Mouse (Mus musculus) embryo, embryonic 10.5 days (tissue): ENCODE data around the gene Atp5g2.

Experiments used
- DNase-seq: peaks from one replicate; pipeline ENCODE4 v3.0.0-alpha.2; 2015; ENCODE audit warnings: low spot score

The Atp5g2 gene

DNA sequence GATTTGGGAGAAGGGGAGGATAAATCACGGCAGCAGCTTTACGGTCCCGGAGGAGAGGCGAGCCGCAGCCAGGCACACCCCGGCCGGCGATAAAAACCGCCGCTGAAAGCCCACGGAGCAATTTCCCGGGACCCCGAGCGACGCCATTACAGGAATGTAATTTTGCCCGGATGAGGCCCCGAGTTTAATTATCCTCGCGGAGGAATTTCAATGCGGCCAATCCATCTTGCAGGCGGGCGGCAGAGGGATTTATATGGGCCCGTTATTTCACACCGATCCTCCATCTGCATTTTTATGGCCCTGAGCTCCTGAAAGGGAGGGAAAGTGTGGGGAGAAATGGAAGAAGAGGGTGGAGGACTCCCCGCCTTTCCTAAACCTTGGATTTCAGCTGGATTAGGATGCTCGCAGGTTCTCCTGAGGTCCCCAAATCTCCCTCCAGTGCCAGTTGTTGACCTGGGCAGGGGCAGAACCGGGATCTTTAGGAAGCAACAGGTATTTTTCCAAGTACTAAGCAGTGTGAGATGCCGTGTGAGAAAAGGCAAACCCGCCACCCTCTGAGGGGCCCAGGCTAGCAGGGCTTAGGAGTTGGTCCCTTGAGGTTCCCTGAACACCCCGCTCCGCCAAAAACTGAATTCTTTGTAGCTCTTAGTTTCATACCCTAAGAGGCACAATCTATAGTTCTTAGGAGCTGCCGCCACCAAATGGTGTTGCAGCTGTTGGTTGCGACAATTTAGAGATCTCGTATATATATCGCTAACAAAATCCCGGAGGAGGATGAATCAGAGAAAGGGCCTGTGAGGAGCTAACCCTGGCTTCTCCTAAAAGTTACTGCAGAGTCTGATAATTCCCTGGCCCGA, at the start of gene Atp5g2:
Gene Atp5g2, minus strand, starts transcription at position 138 of the 857 bp plus-strand sequence.
- DNase-seq: peak; percentile 76

DNA sequence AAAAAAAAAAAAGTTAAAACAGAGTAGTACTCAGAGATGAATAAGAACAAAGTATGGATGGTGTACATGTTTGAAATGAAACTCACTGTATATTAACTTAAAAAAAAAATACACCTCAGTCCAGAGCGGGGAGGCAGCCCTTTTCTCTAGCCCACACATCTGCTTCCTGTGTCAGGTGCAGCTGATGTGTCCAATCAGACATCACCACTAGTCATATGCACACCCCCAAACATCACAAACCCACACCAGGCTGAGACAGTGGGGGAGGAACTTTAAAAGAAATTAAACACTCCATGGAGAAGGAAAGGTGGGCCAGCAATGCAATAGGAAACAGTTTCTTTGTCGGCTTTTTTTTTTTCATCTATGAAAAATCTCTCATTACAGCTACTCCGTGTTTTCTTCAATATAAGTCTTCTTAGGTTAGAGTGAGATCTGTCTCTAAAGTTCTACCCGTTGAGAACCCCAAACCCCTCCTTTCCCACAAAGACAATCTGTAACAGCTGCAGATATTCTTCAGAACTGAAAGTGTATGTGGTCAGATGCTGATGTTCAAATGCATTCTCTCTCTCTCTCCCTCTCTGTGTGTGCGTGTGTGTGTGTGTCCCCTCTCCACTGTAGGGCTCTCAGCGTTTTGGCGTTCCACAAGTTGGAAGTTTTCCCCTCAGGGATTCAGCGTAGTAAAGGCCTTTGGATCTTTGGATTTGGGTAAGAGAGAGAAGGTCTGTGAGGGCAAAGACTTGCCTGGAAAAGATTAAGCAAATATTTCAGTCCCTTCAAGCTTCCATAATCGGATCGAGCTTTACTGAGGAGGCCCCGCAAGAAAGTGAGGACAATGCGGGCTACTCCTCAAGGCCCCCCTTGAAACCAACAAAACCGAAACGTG, 49.1 kb upstream of the Atp5g2 start:
- DNase-seq: no peak

DNA sequence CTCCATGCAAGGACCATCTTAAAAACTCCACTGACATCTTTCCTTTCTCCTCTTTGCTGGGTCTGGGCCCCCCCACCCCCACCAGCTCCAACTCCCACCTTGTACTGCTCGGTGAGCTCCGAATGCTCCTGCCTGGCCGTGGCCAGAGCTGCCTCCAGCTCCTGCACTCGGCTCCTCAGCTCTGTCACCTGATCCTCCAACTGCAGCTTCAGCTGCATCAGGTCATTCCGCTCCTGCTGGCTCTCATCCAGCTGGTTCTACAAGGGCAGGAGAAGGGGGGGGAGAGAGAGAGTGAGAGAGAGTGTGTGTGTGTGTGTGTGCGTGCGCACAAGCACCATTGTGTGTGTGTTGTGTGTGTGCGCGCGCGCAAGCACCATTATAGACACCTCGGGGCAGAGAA, 44.0 kb upstream of the Atp5g2 start:
- DNase-seq: no peak

DNA sequence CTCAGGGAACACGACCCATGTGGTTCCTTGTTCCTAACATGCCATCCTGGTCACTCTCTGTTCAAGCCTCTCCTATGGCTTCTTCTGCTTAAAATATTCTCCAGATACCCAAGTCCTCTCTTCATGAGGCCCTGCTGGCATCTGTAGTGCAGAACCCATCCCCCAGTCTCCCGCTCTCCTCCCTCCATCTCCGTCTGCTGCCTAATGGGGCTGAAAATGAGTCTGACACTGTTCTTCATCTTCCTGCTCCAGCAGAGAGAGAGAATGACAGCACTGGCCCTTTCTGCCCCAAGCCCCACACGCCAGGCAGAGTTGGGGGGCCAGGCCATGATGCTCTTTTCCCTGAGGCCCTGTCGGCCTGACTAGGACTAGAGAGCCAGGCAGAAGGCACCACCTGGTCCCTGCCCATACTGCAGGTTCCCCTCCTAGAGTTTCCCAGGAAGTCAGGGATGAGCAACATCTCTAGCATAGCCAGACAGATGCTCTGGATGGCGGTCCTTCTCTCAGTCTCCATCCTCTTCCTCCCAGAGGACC, 35.7 kb upstream of the Atp5g2 start:
- no peak for DNase-seq

DNA sequence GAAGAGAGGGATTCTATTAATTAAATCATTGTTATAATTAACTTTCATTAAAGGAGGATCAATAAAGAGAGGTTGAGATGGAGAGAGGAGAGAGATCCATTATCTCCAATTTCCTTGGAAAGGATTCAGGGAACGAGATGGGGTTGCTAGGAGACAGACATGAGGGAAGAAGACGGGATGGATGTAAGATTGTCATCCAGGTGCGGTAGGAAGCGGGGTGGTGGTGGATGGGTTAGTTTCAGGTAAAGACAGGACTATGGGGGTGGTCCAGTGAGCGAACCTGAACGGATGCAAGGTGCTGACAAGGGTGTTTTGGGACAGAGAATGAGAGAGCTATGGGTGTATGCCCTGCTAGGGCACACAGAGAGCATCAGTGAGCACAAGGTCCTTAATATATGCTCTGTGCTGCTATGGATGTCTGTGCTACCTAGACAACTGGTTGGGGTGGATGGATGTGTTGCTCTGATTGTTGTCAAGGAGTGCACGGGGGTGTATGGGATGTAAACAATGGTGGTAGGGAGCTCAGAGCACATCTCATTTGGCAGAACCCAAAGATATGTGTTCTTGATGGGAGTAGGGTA, 33.9 kb upstream of the Atp5g2 start:
- no peak for DNase-seq

DNA sequence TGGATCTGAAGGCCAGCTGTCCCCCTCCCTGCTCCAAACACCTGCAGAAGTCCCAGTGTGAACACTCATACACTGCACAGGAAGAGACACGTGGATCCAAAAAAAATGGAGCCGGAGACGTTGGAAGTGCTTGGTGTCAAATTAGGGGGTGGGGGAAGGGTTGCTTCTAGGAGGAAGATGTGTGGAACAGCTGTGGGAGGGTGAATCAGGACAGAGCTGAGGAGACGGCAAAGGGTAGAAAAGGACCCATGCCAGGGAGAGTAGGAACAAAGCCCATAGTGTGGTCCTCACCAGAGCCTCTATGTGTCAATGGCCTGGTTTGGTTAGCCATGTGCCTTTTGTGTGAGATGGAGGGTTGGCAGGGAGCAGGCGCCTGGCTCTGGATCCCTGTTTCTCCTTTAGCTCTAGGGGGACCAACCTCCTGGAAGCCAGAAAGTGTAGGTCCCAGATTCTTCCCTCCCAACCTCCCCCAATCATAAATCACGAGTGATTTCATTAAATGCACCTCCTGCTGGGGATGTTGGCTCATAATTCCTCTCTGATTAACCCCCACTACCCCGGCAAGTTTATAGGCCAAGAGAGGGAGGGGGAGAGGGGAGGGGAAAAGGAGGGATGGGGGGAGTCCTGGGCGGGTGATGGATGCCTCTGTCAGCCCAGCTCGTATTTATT, 33.2 kb upstream of the Atp5g2 start:
- no peak for DNase-seq

DNA sequence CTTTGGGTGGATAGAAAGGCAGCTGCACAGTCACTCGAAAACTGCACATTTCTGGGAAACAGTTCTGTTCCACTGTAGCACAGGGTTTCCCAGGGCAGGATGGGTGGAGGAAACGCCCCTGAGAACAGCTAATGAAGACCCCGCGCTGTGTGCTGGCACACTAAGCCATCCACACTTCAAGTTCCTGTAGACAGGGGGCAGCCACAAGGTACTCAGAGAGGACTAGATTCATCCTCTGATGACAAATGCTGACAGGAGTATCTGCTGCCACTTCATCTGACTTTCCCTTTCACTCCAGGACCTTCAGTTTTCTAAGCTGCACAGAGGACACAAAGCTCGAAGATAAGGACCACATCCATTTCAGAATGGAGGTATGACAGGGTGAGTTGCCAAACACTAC, 32.7 kb upstream of the Atp5g2 start:
- DNase-seq: no peak

DNA sequence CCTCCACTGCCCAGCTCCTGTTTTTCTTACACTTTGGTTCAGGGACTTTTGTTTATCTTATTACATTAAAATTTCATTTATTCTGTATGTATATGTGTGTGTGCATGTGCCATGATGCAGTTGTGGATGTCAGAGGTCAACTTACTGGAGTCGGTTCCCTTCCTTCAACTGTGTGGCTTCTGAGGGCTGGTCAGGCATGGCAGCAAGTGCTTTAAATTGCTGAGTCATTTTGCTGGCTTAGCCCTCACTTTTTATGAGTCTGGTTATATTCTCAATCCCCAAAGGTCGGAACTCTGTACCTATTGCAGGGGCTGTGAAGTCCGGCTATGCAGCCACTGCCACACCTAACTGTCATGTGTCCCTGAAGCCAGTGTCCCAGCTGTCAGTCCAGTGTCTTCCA, 30.8 kb upstream of the Atp5g2 start:
- DNase-seq: no peak

DNA sequence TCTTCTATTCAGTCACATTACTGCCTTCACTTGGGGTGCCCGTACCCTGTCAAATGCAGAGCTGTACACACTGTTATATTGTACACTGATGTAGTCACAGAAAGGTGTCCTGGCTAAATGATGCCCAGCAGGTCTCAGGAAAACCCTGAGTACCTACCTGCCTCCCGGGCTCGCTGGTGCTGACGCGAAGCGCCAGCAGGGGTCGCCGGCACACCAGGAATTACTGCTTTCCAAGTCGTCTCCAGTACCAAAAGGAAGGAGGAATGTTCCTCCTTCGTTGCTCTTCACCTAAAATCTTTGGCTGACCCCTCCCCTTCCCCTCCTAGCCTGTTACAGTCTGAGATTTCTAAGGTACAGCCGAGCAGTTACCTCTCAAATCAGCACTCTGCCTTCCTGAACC, 26.0 kb upstream of the Atp5g2 start:
- DNase-seq: peak; percentile 79

DNA sequence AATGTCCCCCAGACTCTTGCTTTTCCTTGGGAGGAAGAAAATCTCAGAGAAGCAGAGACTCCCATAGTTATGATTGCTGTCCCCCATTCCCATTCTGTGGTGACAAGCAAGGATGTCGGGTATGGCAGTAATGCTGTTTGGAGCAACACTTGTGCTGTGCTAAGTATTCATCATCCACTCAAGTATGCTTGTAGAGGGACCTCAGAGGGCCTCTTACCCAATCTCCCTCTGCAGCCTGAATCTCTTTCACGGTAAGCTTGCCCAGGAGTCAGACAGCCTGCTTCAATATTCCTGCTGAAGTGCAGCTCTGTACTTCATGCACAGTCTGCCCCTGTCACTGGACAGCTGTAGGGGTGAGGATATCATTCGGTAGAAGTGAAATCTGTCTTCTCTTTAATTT, 24.7 kb upstream of the Atp5g2 start:
- DNase-seq: no peak

DNA sequence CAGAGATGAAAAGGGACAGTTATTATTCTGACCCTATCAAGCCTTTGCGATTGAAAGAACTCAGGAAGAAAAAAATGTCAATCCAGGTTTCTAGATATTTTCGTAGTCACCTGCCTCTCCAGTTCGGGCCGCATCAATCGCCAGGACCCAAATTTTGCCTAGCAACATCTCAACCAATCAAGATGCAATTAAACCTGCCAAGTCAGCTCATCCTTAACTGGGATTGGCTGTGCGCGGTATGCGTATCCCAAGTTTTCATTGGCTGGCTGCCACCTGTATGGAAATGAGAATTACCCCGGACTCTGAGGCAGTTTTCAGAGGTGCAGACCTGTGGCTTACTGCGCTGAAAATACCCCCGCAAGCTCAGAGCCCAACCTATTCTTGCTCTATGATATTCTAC, 21.4 kb upstream of the Atp5g2 start:
- DNase-seq: peak; percentile 74

DNA sequence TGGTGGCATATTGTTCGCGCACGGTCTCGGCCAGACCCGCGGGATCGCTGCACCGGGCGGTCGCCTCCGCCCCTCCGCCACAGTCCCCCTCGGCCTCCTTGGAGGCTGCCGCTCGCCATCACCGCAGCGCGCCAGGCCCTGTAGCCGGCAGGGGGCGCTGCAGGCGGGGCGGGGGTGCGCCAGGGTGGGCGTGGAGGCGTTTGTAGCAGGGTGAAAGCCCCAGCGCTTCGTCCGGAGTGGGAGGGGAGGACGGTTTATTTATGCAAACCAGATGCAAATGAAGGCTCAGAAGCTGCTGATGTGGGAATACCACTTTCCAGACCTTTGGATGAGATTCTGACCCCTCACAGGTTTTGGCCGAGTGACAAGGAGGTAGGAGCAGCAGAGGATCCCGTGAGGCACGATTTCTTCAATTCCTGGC, 20.8 kb upstream of the Atp5g2 start:
- DNase-seq: peak; percentile 87

DNA sequence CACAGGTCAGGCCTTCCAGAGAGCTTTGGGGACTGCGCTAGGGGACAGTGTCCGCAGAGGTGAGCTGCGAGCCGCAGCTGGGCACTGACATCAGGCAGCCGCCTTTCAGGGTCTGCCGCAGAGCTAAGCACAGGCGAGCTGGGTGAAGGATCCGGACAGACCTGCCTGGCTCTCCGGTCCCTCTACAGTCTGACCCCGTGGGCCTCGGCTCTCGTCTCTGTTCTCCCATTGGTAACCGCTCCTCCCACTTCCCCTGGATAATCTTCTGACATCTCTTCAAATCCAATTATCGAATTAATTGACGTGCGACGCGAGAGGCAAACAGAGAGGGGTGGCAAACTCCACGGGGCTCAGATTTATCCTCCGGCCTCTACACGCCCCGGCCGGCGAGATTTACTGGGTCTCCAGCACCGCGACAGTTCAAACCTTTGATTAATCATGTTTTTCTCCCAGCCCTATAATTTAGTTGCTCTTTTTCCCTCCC, 20.2 kb upstream of the Atp5g2 start:
- peak; percentile 71 for DNase-seq

DNA sequence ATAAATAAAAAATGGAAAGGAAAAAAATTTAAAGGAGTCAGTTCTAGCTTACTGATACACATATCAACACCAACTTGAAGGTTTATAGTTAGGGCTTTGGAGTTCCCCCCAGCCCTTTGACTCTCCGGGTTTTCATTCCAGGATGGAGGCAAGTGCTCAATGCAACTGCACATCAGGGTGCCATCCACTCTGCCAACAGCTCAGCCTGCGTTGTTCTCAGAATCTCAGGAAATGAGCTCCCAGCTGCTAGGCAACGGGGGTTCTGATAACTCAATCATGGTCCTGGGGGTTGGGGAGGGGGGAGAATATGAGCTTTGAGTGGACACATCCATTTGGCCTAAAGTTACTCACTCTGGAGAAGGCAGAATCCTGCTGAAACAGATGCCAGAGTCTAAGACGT, 13.6 kb upstream of the Atp5g2 start:
- DNase-seq: no peak

DNA sequence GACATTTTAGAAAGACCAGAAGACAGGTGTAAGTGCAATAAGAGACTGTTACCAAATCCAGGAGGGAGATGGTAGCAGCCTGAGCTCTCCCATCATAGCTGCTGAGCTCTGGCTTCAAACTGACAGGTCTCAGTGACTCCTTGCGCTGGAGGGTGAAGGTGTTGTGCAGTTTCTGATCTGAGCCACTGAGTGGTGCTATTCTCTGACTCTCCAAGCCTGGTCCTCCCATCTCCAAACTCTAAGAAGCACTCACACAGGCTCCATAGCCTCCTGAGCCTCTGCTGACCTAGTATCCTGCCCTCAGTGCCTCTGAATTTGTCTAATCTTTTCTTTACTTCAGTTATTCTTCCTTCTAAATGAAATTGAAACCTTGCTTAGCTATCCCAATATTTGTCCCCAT, 11.5 kb upstream of the Atp5g2 start:
- peak; percentile 63 for DNase-seq

DNA sequence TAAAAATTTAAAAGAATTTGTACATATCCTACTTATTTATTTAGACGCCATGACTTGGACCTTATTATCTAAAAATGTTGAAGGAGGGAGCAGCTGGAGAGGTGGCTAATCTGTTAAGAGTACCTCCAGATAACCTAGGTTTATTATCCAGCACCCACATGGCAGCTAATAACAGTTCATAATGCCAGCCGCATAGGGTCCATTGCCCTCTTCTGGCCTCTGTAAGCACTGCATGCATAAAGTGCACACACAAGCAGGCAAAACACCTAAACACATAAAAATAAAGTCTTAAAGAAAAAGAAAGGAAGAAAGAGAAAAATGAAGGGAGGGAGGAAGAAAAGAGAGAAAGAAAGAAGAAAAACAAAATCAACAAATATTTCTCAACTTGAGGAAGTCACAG, 4.2 kb upstream of the Atp5g2 start:
- no peak for DNase-seq

DNA sequence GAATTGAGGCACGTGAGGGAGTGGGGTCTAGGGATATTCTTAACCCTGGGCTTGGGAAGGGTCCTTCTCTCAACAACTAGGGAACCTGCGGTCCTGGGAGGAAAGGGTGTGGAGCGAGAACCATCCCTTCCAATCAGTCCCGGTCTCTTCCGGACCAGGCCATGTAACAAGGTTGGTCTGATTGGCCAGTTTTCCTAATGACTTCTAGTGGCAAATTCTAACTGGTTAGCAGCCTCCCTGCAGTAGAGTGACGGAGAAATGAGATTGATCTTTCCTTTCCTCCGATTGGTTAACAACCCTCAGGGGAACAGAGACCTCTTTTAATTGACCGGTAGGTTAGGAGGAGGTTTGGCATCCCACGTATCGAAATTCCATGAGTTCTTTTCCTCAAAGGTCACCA, 1.4 kb upstream of the Atp5g2 start:
- DNase-seq: peak; percentile 91

DNA sequence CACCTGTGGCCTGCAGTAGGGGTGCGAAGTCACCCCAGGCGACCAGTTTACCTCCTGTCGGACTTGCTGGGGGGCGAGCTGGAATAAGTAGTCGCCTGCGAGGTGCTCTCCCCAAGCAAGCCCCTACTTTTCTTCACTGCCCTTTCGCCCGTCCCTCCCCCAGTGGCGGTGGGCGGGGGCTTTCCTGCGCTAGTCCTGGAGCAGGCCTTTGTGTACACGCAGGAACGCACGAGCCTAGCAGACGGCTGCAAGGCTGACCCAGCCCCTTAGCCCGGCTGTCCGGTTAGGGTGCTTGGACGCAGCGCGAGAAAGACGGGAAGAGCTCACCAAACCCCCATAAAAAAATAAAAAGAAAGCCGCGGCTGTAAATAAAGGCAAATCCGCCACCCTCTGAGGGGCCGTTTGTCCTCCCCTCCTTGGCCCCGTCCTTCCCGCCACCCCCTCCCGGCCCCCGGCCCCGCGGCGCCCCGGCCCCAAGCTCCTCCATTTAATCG, 384 bp downstream of the Atp5g2 start:
- DNase-seq: peak; percentile 91

DNA sequence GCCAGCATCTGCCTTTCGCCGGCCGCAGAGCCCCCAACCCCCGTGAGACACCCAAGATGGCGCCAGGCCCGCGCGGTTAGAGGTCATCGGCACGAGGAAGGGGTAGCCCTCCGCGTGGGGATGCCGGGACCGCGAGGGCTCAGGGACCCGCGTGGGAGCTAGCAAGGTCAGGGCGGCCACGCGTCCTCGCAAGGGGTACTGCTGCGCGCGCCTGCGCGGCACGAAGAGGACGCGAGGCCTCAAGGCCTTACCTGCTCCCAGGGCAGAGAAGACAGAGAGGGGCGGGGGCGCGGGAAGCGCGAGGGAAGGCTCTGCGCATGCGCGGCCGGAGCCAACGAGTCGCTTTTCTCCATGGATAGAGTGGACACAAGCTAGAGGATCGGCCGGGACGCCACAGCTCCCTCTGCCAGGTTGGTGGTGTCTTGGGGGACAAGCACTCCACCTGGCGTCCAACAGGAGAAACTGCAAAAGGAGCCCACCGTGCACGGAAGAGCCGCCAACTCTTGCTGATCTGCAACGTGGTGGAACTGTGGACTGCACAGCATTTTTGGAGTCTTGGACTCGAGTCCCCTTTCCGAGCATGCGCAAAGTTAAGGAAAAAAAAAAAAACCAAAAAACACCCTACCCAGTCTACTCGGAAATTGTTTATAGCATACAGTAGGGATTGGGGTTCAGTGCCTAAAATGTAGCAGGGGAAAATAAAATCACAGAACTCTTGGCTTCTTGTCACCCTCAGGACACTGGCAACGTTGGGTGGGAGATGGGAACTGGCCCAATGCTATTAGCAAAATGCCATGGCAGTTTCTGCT, 1.2 kb downstream of the Atp5g2 start:
- DNase-seq: peak; percentile 99

DNA sequence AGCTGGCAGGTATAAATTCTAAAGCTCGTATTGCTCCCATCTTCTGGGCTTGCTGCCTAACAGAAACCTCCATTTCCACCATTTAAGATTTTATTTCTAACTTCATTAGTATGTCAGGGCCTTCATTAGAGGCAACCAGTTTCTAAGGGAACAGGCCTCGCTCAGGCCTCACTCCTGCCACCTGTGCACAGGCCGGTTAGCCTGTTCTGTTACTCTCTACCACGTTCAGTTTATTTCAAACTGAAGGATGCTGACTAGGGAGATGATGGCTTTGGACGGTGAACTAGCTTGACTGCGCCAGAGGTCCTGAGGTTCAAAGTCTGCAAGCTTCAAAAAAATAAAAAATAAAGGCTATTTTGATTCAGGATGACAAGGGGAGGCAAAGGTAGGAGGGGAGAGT, 1.9 kb downstream of the Atp5g2 start:
- DNase-seq: peak; percentile 46

DNA sequence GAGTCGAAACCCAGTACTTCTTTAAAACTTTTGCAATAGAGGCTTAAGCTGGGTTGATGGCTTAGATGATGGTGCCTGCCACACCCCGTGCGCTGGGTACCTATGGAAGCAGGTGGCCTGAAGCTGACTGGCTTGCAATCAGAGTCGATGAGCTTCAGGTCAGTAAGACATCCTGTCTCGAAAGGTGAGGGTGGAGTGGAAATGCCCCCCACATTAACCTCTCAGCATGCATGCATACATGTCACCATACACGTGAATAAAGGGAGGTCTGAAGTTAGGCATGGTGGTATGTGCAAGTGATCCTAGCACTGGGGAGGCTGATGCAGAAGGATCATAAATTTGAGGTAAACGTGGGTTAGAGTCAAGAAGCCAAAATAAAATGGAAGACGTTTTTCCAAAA, 2.6 kb downstream of the Atp5g2 start:
- DNase-seq: no peak
